Mouse (Mus musculus): ENCODE measurements around the gene Hnrnph2.

DNA sequence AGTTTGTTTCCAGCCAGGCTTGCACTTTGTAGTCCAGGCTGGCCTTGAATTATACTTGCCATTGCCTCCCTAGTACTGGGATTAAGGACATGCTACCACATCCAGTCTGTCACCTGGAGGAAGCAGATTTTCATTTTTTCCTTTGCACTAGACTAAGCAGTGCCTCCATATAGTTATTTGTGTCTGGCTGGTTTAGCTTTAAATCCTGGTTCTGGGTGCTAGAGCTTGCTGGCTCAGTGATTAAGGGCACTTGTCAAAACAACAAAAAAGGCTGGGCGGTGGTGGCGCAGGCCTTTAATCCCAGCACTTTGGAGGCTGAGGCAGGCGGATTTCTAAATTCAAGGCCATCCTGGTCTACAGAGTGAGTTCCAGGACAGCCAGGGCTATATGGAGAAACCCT lies 12.0 kb upstream of the Hnrnph2 start:
- TF ChIP-seq CTCF (IDR thresholded peaks at IDR 0.05; ENCODE audit: low read depth): no peak
- no peak for TF ChIP-seq EP300 (IDR thresholded peaks at IDR 0.05; ENCODE audit: low read depth)

Data from heart, postnatal 0 days (tissue).